Mouse (Mus musculus): Measurements from ENCODE around the gene Nkx1-2.

Gene Nkx1-2

DNA sequence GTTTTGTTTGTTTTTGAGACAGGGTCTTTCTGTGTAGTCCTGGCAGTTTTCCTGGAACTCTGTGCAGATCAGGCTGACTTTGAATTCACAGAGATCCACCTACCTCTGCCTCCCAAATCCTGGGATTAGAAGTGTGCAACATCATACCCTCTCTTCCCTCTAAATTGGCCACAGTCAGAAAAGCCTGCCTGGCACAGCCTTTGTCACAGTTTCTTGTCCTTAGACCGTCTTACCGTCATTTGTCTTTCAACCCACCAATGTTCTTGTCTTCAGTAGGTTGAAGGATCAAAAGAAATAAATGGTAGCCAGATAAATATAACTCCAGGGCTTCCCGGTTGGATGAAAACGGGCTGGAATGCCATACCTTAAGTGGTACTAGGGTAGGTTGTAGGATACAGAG, 5.3 kb upstream of the Nkx1-2 start:
- DNase-seq (ENCODE audit: low spot score) = no peak

DNA sequence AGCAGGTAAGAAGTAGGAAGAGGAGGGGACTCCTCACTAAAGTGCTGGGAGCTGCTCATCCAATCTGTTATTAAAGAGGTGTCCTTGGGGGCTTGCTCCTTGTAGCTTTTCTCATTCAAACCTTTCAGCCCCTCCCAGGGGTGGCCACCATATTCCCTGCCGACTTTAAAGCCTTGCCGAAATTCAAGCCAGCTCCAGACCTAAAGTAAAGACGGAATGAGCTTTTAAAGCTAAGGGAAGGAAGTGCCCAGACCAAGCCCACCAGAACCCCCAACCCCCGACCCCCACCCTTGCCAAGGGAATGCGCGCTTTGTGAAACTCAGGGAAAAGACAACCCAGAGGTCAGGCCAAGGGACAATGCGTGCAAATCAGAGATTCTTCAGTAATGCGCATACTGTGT, 1.5 kb upstream of the Nkx1-2 start:
- DNase-seq (ENCODE audit: low spot score) = no peak

DNA sequence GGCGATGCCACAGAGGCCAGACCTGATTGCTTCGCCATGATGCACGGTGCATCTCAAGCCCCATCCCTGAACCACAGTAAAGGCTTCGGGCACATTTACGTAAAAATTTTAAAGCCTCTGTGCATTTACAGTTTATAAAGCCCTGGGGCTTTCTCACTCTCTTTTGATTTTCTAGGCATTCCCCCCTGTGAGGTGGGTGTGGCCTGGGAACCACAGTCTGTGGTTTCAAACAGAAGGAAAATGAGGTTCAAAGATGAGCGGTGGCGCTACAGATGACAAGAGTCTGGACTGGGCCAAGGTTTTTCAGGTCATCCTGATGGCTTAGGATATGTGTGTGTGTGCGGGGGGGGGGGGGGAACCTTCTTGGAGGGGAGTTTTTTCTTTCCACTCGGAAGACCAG, 589 bp upstream of the Nkx1-2 start:
- no peak for DNase-seq (ENCODE audit: low spot score)

DNA sequence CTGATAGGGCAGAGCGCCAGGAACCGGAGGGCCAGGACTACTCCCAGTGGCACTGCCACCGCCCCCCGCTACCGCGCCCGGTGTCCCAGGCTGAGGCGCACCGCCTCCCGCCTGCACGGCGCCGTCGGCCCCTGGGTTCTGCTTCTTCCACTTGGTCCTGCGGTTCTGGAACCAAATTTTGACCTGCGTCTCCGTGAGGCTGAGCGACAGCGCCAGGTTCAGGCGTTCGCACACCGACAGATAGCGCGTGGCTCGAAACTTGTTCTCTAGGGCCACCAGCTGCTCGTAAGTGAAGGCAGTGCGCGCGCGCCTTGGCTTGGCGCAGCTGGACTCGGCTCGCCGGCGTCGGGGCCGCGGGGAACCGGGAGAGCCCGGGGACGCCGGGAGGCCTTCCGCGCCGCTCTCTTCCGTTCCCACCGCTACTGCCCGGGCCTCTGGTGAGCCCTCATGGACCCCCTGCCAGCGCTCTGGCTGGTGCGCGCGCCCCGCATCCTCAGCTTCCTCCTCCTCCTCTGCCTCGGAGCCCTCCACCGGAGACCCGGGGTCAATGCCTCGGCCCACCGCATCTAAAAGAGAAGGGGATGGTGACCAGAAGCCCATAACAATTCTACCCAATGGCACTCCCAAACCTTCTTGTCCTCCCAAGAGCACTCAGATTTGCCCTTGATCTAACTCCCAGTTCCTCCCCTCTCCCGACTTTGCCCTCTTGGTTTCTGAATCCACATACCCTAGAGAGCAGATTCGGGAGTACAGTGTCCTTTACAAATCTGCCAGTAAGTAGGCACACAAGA, 2.0 kb downstream of the Nkx1-2 start:
- no peak for DNase-seq (ENCODE audit: low spot score)

DNA sequence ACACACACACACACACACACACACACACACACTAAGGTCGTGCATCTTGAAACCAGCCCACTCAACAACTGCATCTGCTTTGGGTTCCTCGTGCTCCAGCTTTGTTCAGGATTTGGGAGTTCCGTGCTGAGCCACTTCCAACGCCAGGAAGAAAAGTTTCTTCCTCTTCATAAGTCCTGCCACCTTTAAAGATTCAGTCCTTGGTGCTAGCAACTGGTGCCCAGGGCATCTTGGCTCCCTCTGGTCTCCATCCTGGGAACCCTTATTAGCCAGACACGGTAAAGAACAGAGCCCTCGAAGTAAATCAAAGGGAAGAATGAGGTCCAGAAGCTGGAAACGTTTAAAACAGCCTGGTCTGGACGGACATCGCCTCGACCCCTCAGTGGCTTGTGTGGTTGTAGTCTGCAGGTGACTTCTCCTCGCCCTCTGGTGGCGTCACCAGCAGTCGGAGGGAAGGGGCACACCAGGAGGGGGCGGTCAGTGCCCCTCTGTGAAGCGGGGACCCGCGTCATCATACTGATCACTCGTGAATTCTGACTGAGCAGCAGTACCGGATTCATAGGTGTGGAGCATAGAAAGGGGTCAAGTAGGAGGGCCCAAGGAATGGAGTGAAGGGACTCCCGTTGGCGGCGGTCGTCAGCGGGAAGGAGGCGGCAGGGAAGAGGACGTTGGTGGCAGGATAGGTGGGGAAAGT, 2.7 kb downstream of the Nkx1-2 start:
- no peak for DNase-seq (ENCODE audit: low spot score)

DNA sequence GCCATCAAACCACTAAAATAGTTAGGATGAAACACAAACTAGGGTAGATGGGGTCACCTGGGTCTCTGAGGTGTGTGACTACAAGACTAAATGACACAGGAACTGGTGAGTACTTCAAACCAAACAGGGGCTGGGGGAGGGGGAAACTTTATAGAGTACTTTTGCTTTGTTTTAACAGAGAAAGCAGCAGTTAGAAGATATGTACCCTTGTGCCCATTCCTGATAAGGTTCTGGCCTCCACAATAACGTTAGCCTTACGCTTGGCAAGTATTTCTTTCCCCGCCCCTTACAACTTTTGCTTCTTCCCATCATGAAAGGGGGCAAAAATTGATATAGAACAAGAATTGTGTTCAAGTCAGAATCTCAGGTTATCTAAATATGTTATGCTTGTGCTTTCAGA, 3.6 kb downstream of the Nkx1-2 start:
- DNase-seq (ENCODE audit: low spot score) = no peak

DNA sequence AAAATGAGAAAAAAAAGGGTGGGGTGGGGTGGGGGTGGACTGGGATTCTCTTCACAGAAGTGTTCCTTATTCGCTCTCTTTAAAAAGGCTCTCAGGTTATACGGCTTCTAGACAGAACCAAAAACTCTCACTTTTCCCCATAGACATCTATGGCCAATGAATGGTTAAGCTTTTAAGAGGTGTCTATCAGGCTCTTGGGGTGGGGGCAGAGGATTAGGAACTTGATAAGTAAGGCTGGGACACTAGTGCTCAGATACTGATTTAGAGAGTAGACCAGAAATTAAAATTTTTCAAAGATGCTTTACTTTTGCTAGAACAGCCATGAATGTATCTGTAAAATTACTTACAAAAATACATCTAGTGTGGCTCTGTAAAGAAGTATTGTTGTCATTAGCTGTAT, 5.1 kb downstream of the Nkx1-2 start:
- DNase-seq (ENCODE audit: low spot score) = no peak

DNA sequence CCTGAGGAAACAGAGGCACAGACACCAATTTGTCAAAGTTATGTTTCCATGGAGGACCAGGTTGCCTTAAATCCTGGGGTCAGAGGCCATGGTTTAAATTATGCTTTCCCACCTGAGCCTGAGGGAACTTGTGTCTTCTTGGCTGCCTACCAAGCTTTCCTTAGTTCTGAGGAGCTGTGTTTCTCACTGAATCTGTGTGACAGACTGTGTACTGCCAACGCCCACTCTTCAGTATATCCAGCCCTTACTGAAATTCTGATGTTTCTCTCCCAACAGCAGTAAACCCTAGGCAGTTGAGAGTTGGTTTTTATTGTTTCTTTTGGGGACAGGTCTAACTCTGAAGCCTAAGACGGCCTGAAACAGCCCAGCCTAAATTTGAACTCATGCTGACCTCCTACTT, 5.7 kb downstream of the Nkx1-2 start:
- DNase-seq (ENCODE audit: low spot score) = no peak

DNA sequence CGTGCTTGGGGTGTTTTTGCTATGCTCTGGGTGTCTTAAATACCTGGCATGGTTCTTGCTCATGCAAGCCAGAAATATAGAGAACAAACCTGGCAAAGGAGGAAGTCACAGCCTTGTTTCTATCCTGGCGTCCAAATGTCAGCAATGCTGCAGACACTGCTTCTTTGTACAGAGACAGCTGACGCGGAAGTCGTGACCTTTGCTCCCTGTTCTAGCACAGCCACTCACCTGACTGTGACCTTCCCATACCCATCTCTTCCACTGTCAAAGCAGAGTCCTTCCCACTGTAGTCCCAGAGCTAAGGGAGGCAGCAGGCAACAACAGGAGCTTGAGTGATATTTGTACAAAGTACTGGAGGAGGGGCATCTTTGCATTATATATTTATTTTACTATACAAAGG, 9.8 kb downstream of the Nkx1-2 start:
- no peak for DNase-seq (ENCODE audit: low spot score)

DNA sequence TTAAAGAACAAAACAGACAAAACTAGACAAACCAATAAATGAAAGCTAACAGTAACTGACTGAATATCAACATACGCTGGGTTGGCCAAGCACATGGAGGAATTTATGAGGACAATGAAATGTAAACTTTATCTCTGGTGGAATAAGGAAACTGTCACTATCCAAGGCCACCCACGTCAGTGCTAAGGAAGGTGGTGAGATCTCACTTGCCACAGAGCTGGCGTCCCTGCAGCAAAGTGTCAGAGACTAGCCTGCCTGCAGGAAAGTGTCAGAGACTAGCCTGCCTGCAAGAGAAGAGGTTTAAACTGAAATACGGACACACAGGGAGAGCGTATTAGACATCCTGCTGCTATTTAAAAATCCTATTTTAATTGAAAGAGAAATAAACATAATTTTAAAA, 12.3 kb downstream of the Nkx1-2 start:
- DNase-seq (ENCODE audit: low spot score) = no peak

DNA sequence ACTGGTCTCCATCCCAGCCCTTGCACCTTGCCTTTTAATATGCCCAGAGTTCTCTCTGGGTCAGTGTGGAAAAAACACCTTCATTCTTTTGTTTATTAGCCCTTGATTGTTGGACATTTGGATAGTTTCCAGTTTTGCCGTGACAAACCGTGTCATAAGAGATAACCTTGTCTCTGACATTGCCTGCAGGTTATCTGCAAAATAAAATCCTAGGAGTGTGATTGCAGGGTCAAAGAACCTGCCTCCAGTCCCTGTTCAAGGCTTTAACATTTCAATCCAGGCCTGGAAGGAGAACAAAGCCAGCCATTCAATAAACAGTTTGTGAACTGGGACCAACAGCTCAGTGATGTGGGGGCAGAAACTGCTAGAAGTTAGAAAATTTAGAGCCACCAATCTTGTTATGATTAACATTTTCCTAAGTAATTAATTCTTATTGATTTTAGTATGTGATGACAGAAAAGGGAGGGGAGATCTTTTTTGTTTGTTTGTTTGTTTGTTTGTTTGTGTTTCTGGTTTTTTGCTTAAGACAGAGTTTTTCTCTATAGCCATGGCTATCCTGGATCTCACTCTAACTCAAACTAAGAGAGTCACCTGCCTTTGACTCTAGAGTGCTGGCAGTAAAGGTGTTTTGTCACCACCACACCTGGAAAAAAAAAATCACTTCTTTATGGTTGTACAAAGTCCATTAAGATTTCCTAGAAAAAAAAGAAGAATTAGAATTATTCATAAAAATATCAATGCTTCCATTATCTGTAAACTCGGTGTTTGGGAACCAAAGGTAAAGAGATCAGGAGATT, 13.5 kb downstream of the Nkx1-2 start:
- DNase-seq (ENCODE audit: low spot score) = no peak

DNA sequence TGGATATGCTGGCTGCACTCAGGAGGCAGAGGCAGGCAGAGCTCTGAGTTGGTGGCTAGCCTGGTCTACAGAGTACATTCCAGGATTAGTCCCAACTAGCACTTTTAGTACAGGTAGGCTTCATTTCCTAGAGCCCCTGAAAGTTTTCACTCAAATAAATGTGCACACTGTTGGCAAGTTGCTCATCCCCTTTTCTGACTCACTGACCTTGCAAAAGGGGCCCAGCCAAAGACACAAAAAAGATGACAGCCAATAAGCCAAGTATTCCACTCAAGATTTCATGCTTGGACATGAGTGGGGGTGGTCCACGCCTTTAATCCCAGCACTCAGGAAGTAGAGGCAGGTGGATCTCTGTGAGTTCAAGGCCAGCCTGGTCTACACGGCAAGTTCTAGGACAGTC, 18.0 kb downstream of the Nkx1-2 start:
- no peak for DNase-seq (ENCODE audit: low spot score)

DNA sequence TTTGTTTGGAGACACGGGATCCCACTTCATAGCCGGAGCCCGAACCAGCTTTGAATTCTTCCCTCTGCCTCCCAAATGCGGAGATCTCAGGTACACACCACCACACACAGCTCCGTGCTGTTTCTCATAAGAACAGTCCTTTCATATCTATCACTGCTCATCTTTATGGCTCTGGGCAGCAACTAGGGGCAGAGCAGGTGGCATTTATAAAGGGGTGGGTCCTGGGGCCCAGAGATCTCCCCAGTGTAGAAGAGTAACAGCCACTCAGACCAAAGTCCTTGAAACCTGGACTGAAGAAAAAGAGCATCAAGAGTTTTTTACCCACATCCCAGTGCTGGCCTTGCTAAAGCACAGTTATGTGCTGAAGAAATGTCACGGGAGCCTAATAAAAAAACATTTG, 18.9 kb downstream of the Nkx1-2 start:
- no peak for DNase-seq (ENCODE audit: low spot score)

DNA sequence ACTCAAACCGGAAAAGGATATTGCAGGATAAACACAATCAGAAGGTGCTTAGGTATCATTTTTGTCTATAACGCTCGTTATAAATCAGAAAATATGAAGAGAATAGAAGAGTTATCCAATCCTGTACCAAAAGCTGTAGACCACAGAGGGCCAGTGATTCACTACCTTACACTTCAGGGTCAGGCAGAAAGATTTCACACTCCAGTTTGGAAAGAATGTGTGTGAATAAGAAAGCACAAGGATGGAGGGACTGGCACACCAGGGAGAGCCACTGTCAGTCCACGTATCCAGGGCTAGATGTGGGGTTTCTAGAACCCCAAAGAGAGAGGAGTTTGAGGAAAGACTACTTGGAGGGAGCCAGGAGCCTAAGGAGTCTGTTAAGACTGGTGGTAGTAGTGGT, 22.5 kb downstream of the Nkx1-2 start:
- no peak for DNase-seq (ENCODE audit: low spot score)

DNA sequence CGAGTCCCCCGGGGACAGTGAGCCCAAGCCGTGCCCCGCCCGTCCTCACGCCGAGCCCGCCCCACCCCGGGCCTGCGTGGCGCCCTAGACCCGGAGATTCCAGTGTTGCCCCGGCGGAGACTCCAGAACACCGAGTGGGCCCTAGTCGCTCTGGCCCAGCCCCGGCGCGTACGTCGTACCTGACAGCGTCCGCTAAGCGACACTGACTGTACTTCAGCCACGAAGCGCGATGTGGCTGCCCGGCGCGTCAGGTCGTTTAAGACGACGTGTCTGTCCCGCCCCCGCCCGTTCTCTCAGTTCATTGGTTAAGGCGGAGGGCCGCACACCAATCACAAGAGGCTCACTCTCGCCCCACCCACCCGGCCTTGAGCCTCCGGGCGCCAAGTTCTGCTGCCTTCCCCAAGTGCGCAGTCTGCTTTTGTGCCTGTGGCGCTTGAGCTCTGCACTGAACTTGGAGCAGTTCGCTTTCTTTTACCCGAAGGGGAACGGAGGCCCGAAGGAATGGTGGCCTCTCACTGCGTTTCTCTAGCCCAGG, 23.3 kb downstream of the Nkx1-2 start, which contains the start of gene Oat:
Gene Oat (minus strand): TSS at position 283 of the 535 bp plus-strand sequence.
- DNase-seq (ENCODE audit: low spot score) = peak; percentile 93

DNA sequence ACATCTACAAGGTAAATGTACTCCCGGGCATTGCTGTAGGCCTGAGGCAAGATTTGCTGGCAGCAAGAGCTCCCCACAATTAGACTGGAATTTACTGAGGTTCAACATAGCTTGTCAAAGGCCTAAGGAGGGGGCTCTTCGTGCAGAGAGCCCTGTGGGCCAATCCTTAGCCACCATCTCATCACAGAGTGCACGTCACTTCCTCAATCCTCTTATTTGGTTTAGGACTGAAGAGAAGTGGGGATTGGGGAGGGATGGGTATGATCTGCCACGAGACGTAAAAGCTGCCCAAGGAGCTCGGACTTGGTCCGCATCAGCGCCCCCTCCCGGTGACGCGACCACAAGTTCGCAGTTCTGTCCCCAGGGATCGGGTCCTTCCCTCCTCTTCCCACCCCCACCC, 23.8 kb downstream of the Nkx1-2 start:
- DNase-seq (ENCODE audit: low spot score) = peak; percentile 86

DNA sequence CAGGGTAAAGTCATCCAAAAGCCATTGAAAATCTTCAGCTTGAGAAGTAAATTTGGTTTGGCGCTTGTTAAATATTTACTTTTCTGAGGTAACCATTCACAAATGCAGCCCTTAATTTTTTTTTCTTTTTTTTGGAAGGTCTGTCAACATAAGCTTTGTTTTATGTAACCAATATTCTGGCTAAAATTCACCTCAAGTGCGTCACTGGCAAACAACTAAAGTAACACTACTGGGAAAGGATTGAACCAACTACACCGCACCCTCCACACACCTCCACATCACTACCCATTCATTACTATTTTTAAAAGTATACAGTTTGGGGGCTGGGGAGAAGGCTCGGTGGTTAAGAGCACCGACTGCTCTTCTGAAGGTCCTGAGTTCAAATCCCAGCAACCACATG, 24.8 kb downstream of the Nkx1-2 start:
- no peak for DNase-seq (ENCODE audit: low spot score)

DNA sequence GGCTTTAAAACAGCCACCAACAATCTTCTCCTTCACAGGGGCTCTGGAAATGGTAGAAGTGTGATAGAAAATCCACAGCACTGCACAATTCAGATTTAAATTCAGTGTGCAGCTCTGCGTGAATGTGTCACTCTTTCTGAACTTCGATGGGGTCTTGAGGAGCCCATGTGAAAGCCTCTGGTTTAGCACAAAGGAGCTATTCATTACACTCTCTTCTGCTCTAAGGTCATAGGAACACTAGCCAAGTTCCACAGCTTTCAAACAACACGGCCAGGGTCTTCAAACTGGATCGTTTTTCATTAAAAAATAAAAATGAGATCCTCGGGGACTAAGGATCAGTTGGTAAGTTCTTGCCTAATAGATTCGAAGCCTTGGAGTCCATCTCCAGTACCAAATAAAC, 26.2 kb downstream of the Nkx1-2 start:
- no peak for DNase-seq (ENCODE audit: low spot score)

DNA sequence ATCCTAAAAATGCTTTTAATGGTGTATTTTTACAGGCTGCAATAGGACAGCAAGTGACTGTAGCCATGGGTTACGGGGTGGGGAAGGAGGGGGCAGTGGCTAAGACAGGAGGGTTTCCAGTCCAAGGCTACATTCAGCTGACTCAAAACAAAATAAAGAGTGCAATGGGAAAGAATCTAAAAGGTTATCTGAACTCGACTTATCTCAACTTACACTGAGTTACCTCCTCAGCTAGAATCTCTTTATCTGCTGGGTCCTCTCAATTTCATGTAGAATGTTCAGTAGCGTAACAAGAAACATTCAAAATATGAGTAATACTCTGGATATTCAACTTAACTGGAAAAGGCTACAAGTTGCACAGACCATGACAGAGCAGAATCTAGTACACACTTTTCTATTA, 26.7 kb downstream of the Nkx1-2 start:
- DNase-seq (ENCODE audit: low spot score) = no peak

DNA sequence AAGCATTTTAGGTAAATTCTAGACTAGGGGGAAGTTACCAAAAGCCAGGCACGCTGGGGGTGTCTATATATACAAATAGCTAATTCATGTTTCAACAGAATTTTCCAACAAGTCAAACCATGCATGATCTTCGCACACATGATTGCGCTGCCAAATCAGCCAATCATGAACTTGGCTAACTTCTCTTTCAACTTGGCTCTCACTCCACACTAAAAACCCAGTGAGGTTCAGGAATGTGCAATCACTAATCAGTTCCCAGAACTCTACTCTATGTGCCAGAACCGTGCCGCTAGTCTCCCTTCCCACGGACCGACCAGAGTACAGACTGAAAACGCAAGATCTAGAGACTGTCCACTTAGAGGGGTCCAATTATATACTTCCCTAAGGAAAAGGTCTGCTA, 28.0 kb downstream of the Nkx1-2 start:
- DNase-seq (ENCODE audit: low spot score) = peak; percentile 42

DNA sequence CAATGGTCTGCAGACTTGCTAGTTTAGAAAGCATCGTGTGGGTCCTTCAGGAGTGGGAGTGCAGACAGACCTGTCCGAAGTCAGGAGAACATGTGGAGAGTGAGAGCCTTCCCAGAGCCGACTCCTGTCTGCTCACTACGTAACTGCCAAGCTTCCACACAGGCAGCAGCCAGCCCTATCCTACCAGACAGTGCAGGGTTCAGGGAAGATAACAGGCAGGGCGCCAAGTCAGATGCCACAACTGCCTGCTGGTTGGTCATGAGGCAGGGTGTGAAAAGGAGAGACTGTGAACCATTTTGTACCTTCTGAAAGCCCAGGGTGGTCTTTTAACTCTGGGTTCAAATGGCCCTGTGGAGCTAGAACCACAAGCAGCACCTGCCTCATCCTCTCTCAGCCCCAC, 29.4 kb downstream of the Nkx1-2 start:
- DNase-seq (ENCODE audit: low spot score) = peak; percentile 43

DNA sequence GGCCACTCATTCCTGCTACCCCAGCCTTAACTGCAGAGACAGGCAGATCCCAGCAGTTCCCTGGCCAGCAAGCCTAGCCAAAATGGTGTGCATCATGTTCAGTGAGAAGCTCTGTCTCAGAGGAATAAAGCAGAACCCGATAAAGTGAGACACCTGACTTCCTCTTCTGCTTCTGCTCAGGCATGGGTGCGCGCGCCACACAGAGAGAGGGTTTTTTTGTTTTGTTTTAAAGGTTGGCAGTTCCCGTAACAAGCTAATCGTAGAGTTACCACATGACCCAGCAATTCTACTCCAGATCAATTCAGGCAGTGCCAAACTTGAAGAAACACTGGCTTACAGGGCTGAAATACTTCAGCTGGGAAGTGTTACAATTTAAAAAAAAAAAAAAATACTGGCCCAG, 30.6 kb downstream of the Nkx1-2 start:
- DNase-seq (ENCODE audit: low spot score) = peak; percentile 31

DNA sequence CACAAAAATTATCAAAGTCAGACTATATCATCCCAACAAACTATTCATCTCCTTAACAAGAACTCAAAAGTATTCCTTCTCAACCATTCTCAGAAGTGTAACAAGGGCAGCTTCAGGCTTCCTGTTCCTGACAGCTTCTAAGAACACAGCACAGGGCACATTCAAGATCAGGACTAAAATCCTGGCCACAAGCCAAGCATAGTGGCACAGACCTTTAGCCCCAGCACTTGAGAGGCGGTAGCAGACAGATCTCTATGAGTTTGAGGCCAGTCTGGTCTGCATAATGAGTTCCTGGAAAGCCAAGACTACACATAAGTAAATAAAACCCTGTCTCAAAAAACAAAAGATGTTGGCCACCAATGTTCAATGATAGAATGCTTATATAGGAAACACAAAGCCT, 33.6 kb downstream of the Nkx1-2 start:
- DNase-seq (ENCODE audit: low spot score) = peak; percentile 15

Measured in adipocyte (in vitro differentiated cells).